Mouse (Mus musculus): ENCODE data around the gene Iqgap1.

Iqgap1 gene

GRCm38 (mm10) chr7:80667190-80667589 is 158.6 kb downstream of the Iqgap1 start:
- in situ Hi-C loops (cut with MseI, MboI) = no loop called here

GRCm38 (mm10) chr7:80666198-80666915 is 159.4 kb downstream of the Iqgap1 start:
- in situ Hi-C loops (cut with MseI, MboI) = no loop called here
